Mouse (Mus musculus) embryonic facial prominence, embryonic 11.5 days (tissue): ENCODE measurements around the gene Prkch. TPM values are rescaled to one million over a fixed set of nuclear protein-coding genes. Genes with fewer than 3 reads are reported as not detected.

Source experiments
- ATAC-seq: fragments of 200-750 bp; cut with Nextera tagmentation; replicated peaks from 2 replicates; pipeline ENCODE4 v1.8.0; 2017; ENCODE audit warnings: low read depth; ENCODE audit not compliant: insufficient number of reproducible peaks, low FRiP score, low TSS enrichment
- DNase-seq: peaks from one replicate; pipeline ENCODE4 v3.0.0-alpha.2; 2015; ENCODE audit warnings: low spot score
- H3K27ac ChIP-seq: fragments of 300-500 bp; sonication (generic); replicated peaks from 2 replicates; pipeline ENCODE4 v1.5.1; 2014; ENCODE audit warnings: mild to moderate bottlenecking, low read depth, low read length, control low read depth
- H3K27me3 ChIP-seq: fragments of 300-500 bp; sonication (generic); 2 replicates; pipeline ENCODE4 v1.6.1; 2014; ENCODE audit warnings: mild to moderate bottlenecking, low read length, moderate library complexity, mixed read lengths; ENCODE audit not compliant: control insufficient read depth, insufficient read depth
- H3K36me3 ChIP-seq: fragments of 300-500 bp; sonication (generic); replicated peaks from 2 replicates; pipeline ENCODE4 v1.6.1; 2014; ENCODE audit warnings: low read depth, mild to moderate bottlenecking, low read length, moderate library complexity, mixed read lengths; ENCODE audit not compliant: control insufficient read depth, insufficient read depth
- H3K4me1 ChIP-seq: fragments of 300-500 bp; sonication (generic); 2 replicates; pipeline ENCODE4 v1.6.1; 2014; ENCODE audit warnings: low read length, mixed read lengths; ENCODE audit not compliant: control insufficient read depth, insufficient read depth
- H3K4me2 ChIP-seq: fragments of 300-500 bp; sonication (generic); 2 replicates; pipeline ENCODE4 v1.6.1; 2014; ENCODE audit warnings: low read depth, mild to moderate bottlenecking, control low read depth, low read length, moderate library complexity
- H3K4me3 ChIP-seq: fragments of 300-500 bp; sonication (generic); 2 replicates; pipeline ENCODE4 v1.5.1; 2014; ENCODE audit warnings: low read depth, low read length, control low read depth
- H3K9ac ChIP-seq: fragments of 300-500 bp; sonication (generic); replicated peaks from 2 replicates; pipeline ENCODE4 v1.6.1; 2014; ENCODE audit warnings: mild to moderate bottlenecking, control low read depth, low read length
- H3K9me3 ChIP-seq: fragments of 300-500 bp; sonication (generic); replicated peaks from 2 replicates; pipeline ENCODE4 v1.6.1; 2016; ENCODE audit warnings: mild to moderate bottlenecking, low read length, inconsistent platforms, mixed read lengths; ENCODE audit not compliant: control insufficient read depth
- WGBS: fragments of 180-500 bp; shearing (Covaris S2); extraction: QIAGEN DNeasy Blood & Tissue Kit; methylation state at CpG from one replicate; pipeline ENCODE4 v1.1.7; 2014; 5-methylcytosine and 5-hydroxymethylcytosine counted together
- polyA plus RNA-seq: library from polyadenylated mRNA; unstranded; fragments of >200 nt; fragmentation: Nextera tagmentation; extraction: Ambion mirVana; gene quantifications from 2 replicates; pipeline ENCODE4 v1.2.1, GENCODE M21; 2014

Gene Prkch
- polyA plus RNA-seq, 1 experiment from 2014 or later = 11.6 TPM

DNA sequence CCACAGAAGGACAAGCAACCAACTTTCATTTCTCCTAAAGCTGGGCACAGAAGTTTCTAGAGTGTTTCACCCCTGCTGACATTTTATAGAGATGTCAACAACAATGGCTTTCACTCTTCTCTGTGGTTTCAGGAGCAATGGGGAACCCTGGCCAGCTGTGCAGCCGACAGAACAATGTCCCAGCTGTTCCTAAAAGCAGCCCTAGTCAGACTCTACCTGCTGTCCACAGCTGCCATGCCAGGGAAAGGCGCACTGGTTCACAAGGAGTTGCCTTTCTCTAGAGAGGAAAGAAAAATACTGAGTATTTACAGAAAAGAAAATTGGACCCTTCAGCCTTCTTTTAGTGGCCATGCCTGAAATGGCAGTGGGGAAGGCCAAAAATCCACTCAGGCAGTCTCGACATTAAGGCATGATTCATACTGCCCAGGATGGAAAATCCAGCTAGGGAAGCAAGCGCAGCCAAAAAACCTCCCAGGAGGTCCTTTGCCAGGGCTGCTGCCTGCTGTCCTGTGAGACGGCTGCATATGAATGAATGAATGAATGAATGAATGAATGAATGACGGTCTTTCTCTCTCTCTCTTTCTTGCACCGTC, 190.3 kb downstream of the Prkch start:
- no peak overlapping the region for H3K27ac ChIP-seq
- no peak overlapping the region for H3K4me3 ChIP-seq
- ATAC-seq (no peak), DNase-seq (no peak)
- no peak overlapping the region for H3K4me2 ChIP-seq
- no peaks in the 10 kb centered on the region for H3K27me3 ChIP-seq
- WGBS = 82% methylated on average over 6 of the region's 7 CpGs
- H3K9me3 ChIP-seq = no peaks in the 10 kb centered on the region
- no peaks in the 10 kb centered on the region for H3K4me1 ChIP-seq
- no peak overlapping the region for H3K9ac ChIP-seq
- no peaks in the 10 kb centered on the region for H3K36me3 ChIP-seq

DNA sequence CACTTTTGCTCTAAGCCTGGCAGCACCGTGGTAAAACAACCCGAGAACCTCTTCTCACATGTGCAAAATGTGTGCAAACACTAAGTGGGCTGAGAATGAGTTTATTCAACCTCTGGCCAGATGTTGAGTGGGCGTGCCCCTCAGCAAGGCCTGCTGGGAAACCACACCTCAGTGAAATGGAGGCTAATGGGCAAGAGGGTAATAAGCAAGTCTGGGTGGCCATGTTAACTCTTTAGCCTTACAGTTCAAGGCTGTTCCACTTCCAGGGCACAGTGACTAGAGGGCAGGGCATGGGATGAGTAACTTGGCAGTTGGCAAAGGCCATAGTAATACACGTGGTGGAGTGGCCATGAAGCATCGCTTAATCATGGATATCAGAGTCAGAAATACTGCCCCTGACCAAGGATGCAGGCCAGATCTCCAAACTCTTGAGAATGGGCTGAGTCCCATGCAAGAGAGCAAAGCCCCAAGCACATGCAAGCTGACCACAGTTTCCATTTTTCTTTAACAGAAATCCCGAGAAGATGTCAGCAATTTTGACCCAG, 191.9 kb downstream of the Prkch start:
- Histone ChIP-seq H3K4me1 (no peaks in the 10 kb centered on the region), H3K36me3 (no peaks in the 10 kb centered on the region), H3K27ac (no peak overlapping the region), H3K4me3 (no peak overlapping the region), H3K9me3 (no peaks in the 10 kb centered on the region), H3K27me3 (no peaks in the 10 kb centered on the region), H3K4me2 (no peak overlapping the region), H3K9ac (no peak overlapping the region)
- DNase-seq (no peak), ATAC-seq (no peak)
- 86% methylated on average over 6 of the region's 6 CpGs for WGBS

DNA sequence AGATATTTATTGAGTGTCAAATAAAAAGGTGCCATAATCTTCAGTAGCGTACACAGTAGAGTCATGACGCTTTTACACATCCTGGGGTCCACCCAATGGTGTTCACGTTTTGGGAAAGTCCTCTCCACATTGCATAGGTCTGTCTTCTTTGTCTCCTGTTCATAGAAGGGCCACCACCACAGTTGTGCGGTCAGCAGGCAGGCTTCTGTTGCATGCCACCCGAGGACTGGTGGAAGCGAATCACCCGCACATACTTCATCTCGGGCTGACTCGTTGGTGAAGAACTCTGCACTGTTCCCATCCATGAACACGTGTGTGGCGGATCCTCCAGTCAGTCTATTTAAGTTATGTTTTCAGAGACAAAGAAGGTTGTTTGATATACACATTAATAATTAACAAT, 193.1 kb downstream of the Prkch start:
- 94% methylated on average over 11 of the region's 11 CpGs for WGBS
- Histone ChIP-seq H3K4me3 (no peak overlapping the region), H3K27me3 (no peaks in the 10 kb centered on the region), H3K27ac (no peak overlapping the region), H3K4me1 (no peaks in the 10 kb centered on the region), H3K9ac (no peak overlapping the region), H3K4me2 (no peak overlapping the region), H3K36me3 (no peaks in the 10 kb centered on the region), H3K9me3 (no peaks in the 10 kb centered on the region)
- no peak for DNase-seq
- no peak for ATAC-seq

DNA sequence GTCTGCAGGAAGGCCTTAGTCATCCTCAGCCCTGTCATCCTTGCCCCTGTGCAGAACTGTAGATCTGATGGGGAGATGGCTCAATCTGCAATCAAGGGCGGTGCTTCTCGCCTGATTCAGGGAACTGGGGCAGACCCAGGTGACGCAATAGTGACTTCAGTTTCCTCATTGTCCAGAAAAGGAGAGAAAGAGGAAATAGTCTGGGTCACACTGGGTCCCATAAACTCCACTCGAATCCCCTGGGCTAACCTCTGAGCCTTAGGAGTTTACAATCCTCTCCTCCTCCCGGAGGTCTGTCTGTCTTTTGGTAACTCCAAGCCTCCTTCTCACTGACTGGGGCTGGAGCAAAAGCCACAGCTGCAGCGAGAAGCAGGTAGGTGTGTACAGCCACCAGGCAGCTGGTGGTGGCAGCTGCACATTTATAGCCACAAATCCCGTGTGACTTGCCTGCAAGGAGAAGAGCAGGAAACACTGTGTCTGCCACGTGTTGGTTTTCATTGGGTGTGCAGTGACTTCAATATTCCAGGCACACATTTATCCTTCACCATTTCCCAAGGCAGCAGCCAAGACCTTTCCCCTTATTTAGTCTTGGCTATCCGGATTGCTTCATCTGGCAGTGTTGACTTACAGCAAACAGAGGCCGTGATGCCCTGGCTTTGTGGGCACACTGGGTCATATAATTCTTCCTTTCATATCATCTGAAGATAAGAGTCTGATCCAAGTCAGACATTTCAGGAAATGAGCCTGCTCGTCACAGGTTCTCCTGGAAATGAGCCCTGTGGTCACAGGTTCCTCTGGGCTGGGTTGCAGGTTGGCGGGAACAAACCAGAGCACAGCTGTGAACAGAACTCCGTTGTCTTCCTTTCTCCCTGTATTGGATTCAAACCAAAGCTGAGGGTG, 195.0 kb downstream of the Prkch start:
- no peak for ATAC-seq
- Histone ChIP-seq H3K4me3 (no peak overlapping the region), H3K4me1 (no peaks in the 10 kb centered on the region), H3K9ac (no peak overlapping the region), H3K9me3 (no peaks in the 10 kb centered on the region), H3K27ac (no peak overlapping the region), H3K4me2 (no peak overlapping the region), H3K36me3 (no peaks in the 10 kb centered on the region), H3K27me3 (no peaks in the 10 kb centered on the region)
- WGBS = 72% methylated on average over 13 of the region's 13 CpGs
- DNase-seq = no peak

- Histone ChIP-seq H3K27ac (no peak overlapping the region), H3K9me3 (no peaks in the 10 kb centered on the region), H3K9ac (no peak overlapping the region), H3K4me2 (no peak overlapping the region), H3K4me3 (no peak overlapping the region), H3K36me3 (no peaks in the 10 kb centered on the region), H3K4me1 (no peaks in the 10 kb centered on the region), H3K27me3 (no peaks in the 10 kb centered on the region)
- 72% methylated on average over 6 of the region's 6 CpGs for WGBS
- DNase-seq (no peak), ATAC-seq (no peak)
Measured at GRCm38 (mm10) chr12:73781425-73782032, 196.9 kb downstream of the Prkch start.

GRCm38 (mm10) chr12:73786909-73787308, 202.3 kb downstream of the Prkch start:
- Histone ChIP-seq H3K4me2 (no peak overlapping the region), H3K9ac (no peak overlapping the region), H3K4me3 (no peak overlapping the region), H3K27ac (no peak overlapping the region), H3K9me3 (no peaks in the 10 kb centered on the region), H3K36me3 (no peaks in the 10 kb centered on the region), H3K27me3 (no peaks in the 10 kb centered on the region), H3K4me1 (no peaks in the 10 kb centered on the region)
- ATAC-seq (no peak), DNase-seq (no peak)
- 87% methylated on average over 8 of the region's 8 CpGs for WGBS

DNA sequence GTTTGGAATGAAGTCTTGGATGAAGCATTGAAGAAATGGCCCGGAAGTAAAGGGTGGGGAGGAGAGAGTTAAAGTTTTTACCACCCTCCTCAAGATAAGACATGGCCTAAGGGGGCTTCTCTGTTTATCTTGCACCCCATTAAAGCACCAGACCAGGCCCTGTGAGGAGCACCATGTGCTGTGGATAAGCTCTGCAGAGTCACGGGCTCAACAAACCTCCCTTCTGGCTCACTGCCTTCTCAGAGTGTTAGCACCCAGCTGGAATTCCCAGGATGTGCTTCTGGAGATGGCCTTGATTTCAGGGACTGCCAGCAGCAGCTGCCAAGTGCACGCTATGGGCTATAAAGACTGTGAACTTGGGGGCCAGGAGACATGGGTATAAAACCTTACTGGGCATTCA, 204.3 kb downstream of the Prkch start:
- no peaks in the 10 kb centered on the region for H3K36me3 ChIP-seq
- no peaks in the 10 kb centered on the region for H3K27me3 ChIP-seq
- H3K4me2 ChIP-seq = no peak overlapping the region
- H3K9me3 ChIP-seq = no peaks in the 10 kb centered on the region
- no peak overlapping the region for H3K4me3 ChIP-seq
- WGBS = 65% methylated on average over 3 of the region's 3 CpGs
- ATAC-seq = no peak
- H3K27ac ChIP-seq = no peak overlapping the region
- DNase-seq = no peak
- H3K4me1 ChIP-seq = no peaks in the 10 kb centered on the region
- H3K9ac ChIP-seq = no peak overlapping the region
